Mouse (Mus musculus): ENCODE data around the gene Btbd9.

Btbd9 gene

GRCm38 (mm10) chr17:30212647-30213046 is 363.6 kb downstream of the Btbd9 start:
- no peak for DNase-seq (ENCODE audit: low read depth, low spot score)

- no peak for DNase-seq (ENCODE audit: low read depth, low spot score)
Measured at GRCm38 (mm10) chr17:30210936-30211335, 365.4 kb downstream of the Btbd9 start.

- DNase-seq (ENCODE audit: low read depth, low spot score): no peak
Measured at GRCm38 (mm10) chr17:30210262-30210661, 366.0 kb downstream of the Btbd9 start.

- no peak for DNase-seq (ENCODE audit: low read depth, low spot score)
Measured at GRCm38 (mm10) chr17:30205062-30205825, 371.0 kb downstream of the Btbd9 start.

GRCm38 (mm10) chr17:30200283-30200682 is 376.0 kb downstream of the Btbd9 start:
- DNase-seq (ENCODE audit: low read depth, low spot score): no peak

- no peak for DNase-seq (ENCODE audit: low read depth, low spot score)
Measured at GRCm38 (mm10) chr17:30199374-30200247, 376.7 kb downstream of the Btbd9 start.

GRCm38 (mm10) chr17:30198422-30198821 is 377.9 kb downstream of the Btbd9 start:
- DNase-seq (ENCODE audit: low read depth, low spot score): no peak

GRCm38 (mm10) chr17:30197280-30198030 is 378.8 kb downstream of the Btbd9 start:
- DNase-seq (ENCODE audit: low read depth, low spot score): no peak

- no peak for DNase-seq (ENCODE audit: low read depth, low spot score)
Measured at GRCm38 (mm10) chr17:30196401-30197279, 379.6 kb downstream of the Btbd9 start.

GRCm38 (mm10) chr17:30195591-30196183 is 380.6 kb downstream of the Btbd9 start:
- no peak for DNase-seq (ENCODE audit: low read depth, low spot score)

- DNase-seq (ENCODE audit: low read depth, low spot score): no peak
Measured at GRCm38 (mm10) chr17:30194629-30195445, 381.5 kb downstream of the Btbd9 start.

- DNase-seq (ENCODE audit: low read depth, low spot score): no peak
Measured at GRCm38 (mm10) chr17:30194091-30194490, 382.2 kb downstream of the Btbd9 start.

GRCm38 (mm10) chr17:30193615-30194014 is 382.7 kb downstream of the Btbd9 start:
- DNase-seq (ENCODE audit: low read depth, low spot score): no peak

- no peak for DNase-seq (ENCODE audit: low read depth, low spot score)
Measured at GRCm38 (mm10) chr17:30192416-30193005, 383.8 kb downstream of the Btbd9 start.

GRCm38 (mm10) chr17:30191097-30191640 is 385.1 kb downstream of the Btbd9 start:
- no peak for DNase-seq (ENCODE audit: low read depth, low spot score)

- DNase-seq (ENCODE audit: low read depth, low spot score): no peak
Measured at GRCm38 (mm10) chr17:30188031-30188981, 388.0 kb downstream of the Btbd9 start.

GRCm38 (mm10) chr17:30187581-30187980 is 388.7 kb downstream of the Btbd9 start:
- DNase-seq (ENCODE audit: low read depth, low spot score): no peak

- no peak for DNase-seq (ENCODE audit: low read depth, low spot score)
Measured at GRCm38 (mm10) chr17:30187154-30187553, 389.1 kb downstream of the Btbd9 start.

Measured in ZHBTc4 (cell line).